17 mouse cellular contexts compared by ENCODE assay signal in genomic region chr15:102676345-102676744, GRCm38 (mm10). TPM values are rescaled to one million over a fixed set of nuclear protein-coding genes. Genes with fewer than 3 reads are reported as not detected.
DNase-seq lines count a peak whose midpoint lies in the region; ATAC-seq and TF ChIP-seq lines count a peak whose summit lies in the region.
"Had no signal": no experiment of that assay in that cellular context is flagged by ENCODE, and none has a peak within 500 bp of the region (broad histone marks: within the 10 kb centered on the region; RNA-seq: fewer than 3 reads in every experiment).

No protein-coding gene starts in this region.

- no peak for ATAC-seq in heart, embryonic 12.5 days (ENCODE audit: insufficient number of reproducible peaks, low FRiP score)
- ATAC-seq in lung, embryonic 14.5 days (ENCODE audit: insufficient read depth) = no peak
- ATAC-seq in megakaryocyte progenitor cell, adult 5-6 weeks (replicated peaks; ENCODE audit: poor library complexity) = peak; percentile 74
- ATAC-seq: activated CD4-positive, CD25-positive, alpha-beta regulatory T cell, adult 4 months; hindbrain, embryonic 16.5 days had no signal

- no peaks in the 10 kb centered on the region for H3K36me3 ChIP-seq in heart, adult 2 months (ENCODE audit: control insufficient read depth, insufficient read depth, low read length)
- H3K36me3 ChIP-seq in heart, embryonic 12.5 days = no peaks in the 10 kb centered on the region
- no peaks in the 10 kb centered on the region for H3K36me3 ChIP-seq in lung, embryonic 14.5 days (ENCODE audit: insufficient read depth)
- no peaks in the 10 kb centered on the region for H3K36me3 ChIP-seq in MEL (ENCODE audit: control insufficient read depth in 1 of 2, insufficient read depth in 2 of 2, low read length in 2 of 2)
- H3K36me3 ChIP-seq in forebrain, embryonic 10.5 days (replicated peaks) = no peaks in the 10 kb centered on the region
- H3K36me3 ChIP-seq: heart, embryonic 15.5 days; liver, embryonic 15.5 days had no signal

- no peaks in the 10 kb centered on the region for H3K27me3 ChIP-seq in heart, adult 2 months (ENCODE audit: control insufficient read depth, insufficient read depth, low read length)
- H3K27me3 ChIP-seq in heart, embryonic 12.5 days (replicated peaks) = 0 out of 2 replicates have a peak, but pooled peaks cover 4% of the 10 kb centered on the region
- H3K27me3 ChIP-seq in lung, embryonic 14.5 days (ENCODE audit: insufficient read depth, low read length) = no peaks in the 10 kb centered on the region
- peaks cover 3 to 6% of the 10 kb centered on the region in 2 experiments; a peak in 2 of 4 replicates for H3K27me3 ChIP-seq in MEL (ENCODE audit: control insufficient read depth in 1 of 2, insufficient read depth in 2 of 2, low read length in 2 of 2)
- no peaks in the 10 kb centered on the region for H3K27me3 ChIP-seq in forebrain, embryonic 10.5 days (ENCODE audit: poor library complexity, severe bottlenecking)
- H3K27me3 ChIP-seq: heart, embryonic 15.5 days had no signal

- no peaks in the 10 kb centered on the region for H3K9me3 ChIP-seq in heart, embryonic 12.5 days (replicated peaks)
- H3K9me3 ChIP-seq in lung, embryonic 14.5 days (ENCODE audit: low read depth, low read length) = no peaks in the 10 kb centered on the region
- H3K9me3 ChIP-seq in MEL (replicated peaks; ENCODE audit: insufficient read depth, low read length) = no peaks in the 10 kb centered on the region
- H3K9me3 ChIP-seq in forebrain, embryonic 10.5 days = no peaks in the 10 kb centered on the region
- H3K9me3 ChIP-seq: heart, embryonic 15.5 days; liver, embryonic 15.5 days had no signal

- WGBS in heart, adult 2 months = 92% methylated on average over 2 of the region's 2 CpGs
- 87% methylated on average over 2 of the region's 2 CpGs for WGBS in heart, embryonic 12.5 days
- 94% methylated on average over 2 of the region's 2 CpGs for WGBS in lung, embryonic 14.5 days
- 92% methylated on average over 2 of the region's 2 CpGs for WGBS in lung, adult 2 months
- WGBS in forebrain, embryonic 10.5 days = 92% methylated on average over 2 of the region's 2 CpGs

- no peak for DNase-seq in heart, adult 2 months
- no peak for DNase-seq in lung, embryonic 14.5 days
- no peak for DNase-seq in lung, adult 2 months
- DNase-seq in MEL (ENCODE audit: low read depth, low spot score) = peak; percentile 66
- DNase-seq in forebrain, embryonic 10.5 days (ENCODE audit: extremely low spot score, low spot score) = no peak
- no peak for DNase-seq in heart, postnatal 14 days
- DNase-seq: cerebellum, adult 9-10 months; right cerebral cortex, postnatal 14 days; thymus, adult 2 months had no signal

- no peak overlapping the region for H3K27ac ChIP-seq in heart, adult 2 months
- H3K27ac ChIP-seq in heart, embryonic 12.5 days (ENCODE audit: poor library complexity, severe bottlenecking) = no peak overlapping the region
- H3K27ac ChIP-seq in lung, embryonic 14.5 days (ENCODE audit: low read depth) = no peak overlapping the region
- no peak overlapping the region for H3K27ac ChIP-seq in MEL (ENCODE audit: control insufficient read depth, low read depth, low read length)
- H3K27ac ChIP-seq in forebrain, embryonic 10.5 days = no peak overlapping the region
- H3K27ac ChIP-seq: heart, embryonic 15.5 days; liver, embryonic 15.5 days had no signal

- TF ChIP-seq RAD21 in MEL (IDR thresholded peaks at IDR 0.05; ENCODE audit: low read depth, low read length) = peak; percentile 29

- TF ChIP-seq EP300 in heart, adult 2 months (IDR thresholded peaks at IDR 0.05; ENCODE audit: insufficient read depth, low read depth, low read length) = no peak
- TF ChIP-seq EP300 in MEL (IDR thresholded peaks at IDR 0.05; ENCODE audit: low read depth in 1 of 2, low read length in 2 of 2) = no peak

- no peak overlapping the region for H3K4me2 ChIP-seq in heart, embryonic 12.5 days
- no peak overlapping the region for H3K4me2 ChIP-seq in lung, embryonic 14.5 days
- H3K4me2 ChIP-seq: heart, embryonic 15.5 days; liver, embryonic 15.5 days had no signal

- H3K9ac ChIP-seq in heart, adult 2 months (ENCODE audit: low read depth, low read length) = no peak overlapping the region
- no peak overlapping the region for H3K9ac ChIP-seq in heart, embryonic 12.5 days
- no peak overlapping the region for H3K9ac ChIP-seq in lung, embryonic 14.5 days
- no peak overlapping the region for H3K9ac ChIP-seq in MEL (ENCODE audit: control insufficient read depth, low read depth, low read length, poor library complexity, severe bottlenecking)
- H3K9ac ChIP-seq: heart, embryonic 15.5 days; liver, embryonic 15.5 days had no signal

- H3K79me2 ChIP-seq in heart, adult 2 months (replicated peaks; ENCODE audit: control insufficient read depth, insufficient read depth, low read length) = no peaks in the 10 kb centered on the region
- H3K79me2 ChIP-seq in MEL (ENCODE audit: control insufficient read depth, insufficient read depth, low read length, poor library complexity) = no peaks in the 10 kb centered on the region

- peaks cover 1% of the 10 kb centered on the region; the same call in 1 of the 2 replicates for H3K4me1 ChIP-seq in heart, adult 2 months (ENCODE audit: control insufficient read depth, insufficient read depth, low read length)
- peaks cover 14% of the 10 kb centered on the region for H3K4me1 ChIP-seq in heart, embryonic 12.5 days (replicated peaks)
- peaks cover 9% of the 10 kb centered on the region for H3K4me1 ChIP-seq in lung, embryonic 14.5 days (ENCODE audit: insufficient read depth)
- H3K4me1 ChIP-seq in lung, adult 2 months (ENCODE audit: control insufficient read depth, insufficient read depth, low read length) = no peaks in the 10 kb centered on the region
- H3K4me1 ChIP-seq in MEL (ENCODE audit: control insufficient read depth in 1 of 2, insufficient read depth in 2 of 2, low read length in 2 of 2) = no peaks in the 10 kb centered on the region
- H3K4me1 ChIP-seq in forebrain, embryonic 10.5 days = peaks cover 30% of the 10 kb centered on the region

- intact Hi-C loops in heart, adult 2 months (cut with DNase I) = loop anchor here (10.0 kb wide), 1 partner anchor 602 kb away; the partner anchor contains the start of gene Eif4b
- intact Hi-C loops in heart, postnatal 14 days (cut with DNase I) = no loop called here

- no peak overlapping the region for H3K4me3 ChIP-seq in heart, adult 2 months
- no peak overlapping the region for H3K4me3 ChIP-seq in heart, embryonic 12.5 days
- no peak overlapping the region for H3K4me3 ChIP-seq in lung, embryonic 14.5 days (ENCODE audit: low read depth, low read length)
- H3K4me3 ChIP-seq in lung, adult 2 months (replicated peaks; ENCODE audit: extremely low read depth, low read depth, low read length) = no peak overlapping the region
- H3K4me3 ChIP-seq in MEL (ENCODE audit: control insufficient read depth in 1 of 2, insufficient read depth in 1 of 2, low read depth in 2 of 2, low read length in 2 of 2) = no peak overlapping the region
- no peak overlapping the region for H3K4me3 ChIP-seq in forebrain, embryonic 10.5 days
- H3K4me3 ChIP-seq: heart, embryonic 15.5 days; liver, embryonic 15.5 days had no signal

- TF ChIP-seq CTCF in heart, adult 2 months (IDR thresholded peaks at IDR 0.05) = peak; percentile 38
- TF ChIP-seq CTCF in lung, embryonic 14.5 days (IDR thresholded peaks at IDR 0.05; ENCODE audit: low read depth) = peak; percentile 33; the same call in 1 of the 2 replicates
- no peak for TF ChIP-seq CTCF in lung, adult 2 months (IDR thresholded peaks at IDR 0.05; ENCODE audit: insufficient read depth, low read length)
- peak; percentile 48 to 65 (median 57) for TF ChIP-seq CTCF in MEL (IDR thresholded peaks at IDR 0.05 in 2 of 3, conservative IDR thresholded peaks at IDR 0.05 in 1 of 3; ENCODE audit: control insufficient read depth in 1 of 3, insufficient read depth in 1 of 3, low read depth in 2 of 3, low read length in 3 of 3, poor library complexity in 1 of 3, severe bottlenecking in 1 of 3)

- TF ChIP-seq POLR2A in heart, adult 2 months (IDR thresholded peaks at IDR 0.05; ENCODE audit: insufficient read depth, low read depth, low read length) = no peak
- TF ChIP-seq POLR2A in lung, adult 2 months (IDR thresholded peaks at IDR 0.05; ENCODE audit: borderline replicate concordance, extremely low read depth, low read depth, low read length) = no peak
- TF ChIP-seq POLR2A in MEL (IDR thresholded peaks at IDR 0.05; ENCODE audit: control insufficient read depth in 1 of 2, insufficient read depth in 1 of 2, low read depth in 1 of 2, low read length in 2 of 2, poor library complexity in 1 of 2) = no peak

RNA-seq across cellular contexts. Expression of gene Atp5g2, which starts 4.2 kb away (rescaled TPM):
- total RNA-seq in heart, adult 2 months (2021) = 10 to 100 TPM; 30.6 to 33.5 TPM
- 417 and 578 TPM in 2 replicates for polyA plus RNA-seq in heart, adult 2 months (2012; rRNA removed)
- polyA plus RNA-seq in heart, embryonic 12.5 days (2016; fragmentation: Nextera tagmentation; extraction: Ambion mirVana) = 73.0 and 88.2 TPM in 2 replicates
- polyA plus RNA-seq in lung, embryonic 14.5 days (2014; fragmentation: Nextera tagmentation; extraction: Ambion mirVana) = 94.8 and 97.4 TPM in 2 replicates
- 250 and 262 TPM in 2 replicates for polyA plus RNA-seq in lung, adult 2 months (2012; rRNA removed)
- 513 and 583 TPM in 2 replicates for total RNA-seq in MEL (2012; rRNA removed)
- 10 to 100 TPM in 1 of 2 experiments, not detected in 1; 59.4 TPM for polyA plus RNA-seq in MEL (2012; ENCODE audit: insufficient read depth in 1 of 2, insufficient read length in 2 of 2, low read depth in 1 of 2, low replicate concordance in 2 of 2, missing spikeins in 1 of 2)
- total RNA-seq in megakaryocyte progenitor cell, adult 5-6 weeks (2015) = 58.2 and 76.2 TPM in 2 replicates
- total RNA-seq in megakaryocyte progenitor cell, adult 5-6 weeks (2017) = 57.1 and 73.8 TPM in 2 replicates
- 65.1 and 69.2 TPM in 2 replicates for polyA plus RNA-seq in forebrain, embryonic 10.5 days (2016; fragmentation: Nextera tagmentation; extraction: Ambion mirVana)
- 10 to 100 TPM; 22.8 to 37.2 TPM for total RNA-seq in heart, postnatal 14 days (2021)

RNA-seq across cellular contexts. Expression of gene Calcoco1, which starts 45.6 kb away (rescaled TPM):
- total RNA-seq in heart, adult 2 months (2021) = 100 to 1,000 TPM in 1 of 2 experiments, 10 to 100 TPM in 1; 98.0 to 124 TPM
- polyA plus RNA-seq in heart, adult 2 months (2012; rRNA removed) = 108 and 133 TPM in 2 replicates
- polyA plus RNA-seq in heart, embryonic 12.5 days (2016; fragmentation: Nextera tagmentation; extraction: Ambion mirVana) = 55.1 and 55.3 TPM in 2 replicates
- 35.5 and 36.4 TPM in 2 replicates for polyA plus RNA-seq in lung, embryonic 14.5 days (2014; fragmentation: Nextera tagmentation; extraction: Ambion mirVana)
- 76.5 and 105 TPM in 2 replicates for polyA plus RNA-seq in lung, adult 2 months (2012; rRNA removed)
- 2.9 and 3.5 TPM in 2 replicates for total RNA-seq in MEL (2012; rRNA removed)
- polyA plus RNA-seq in MEL (2012; ENCODE audit: insufficient read depth in 1 of 2, insufficient read length in 2 of 2, low read depth in 1 of 2, low replicate concordance in 2 of 2, missing spikeins in 1 of 2) = 10 to 100 TPM in 1 of 2 experiments, not detected in 1; 19.0 TPM
- 12.0 and 16.8 TPM in 2 replicates for total RNA-seq in megakaryocyte progenitor cell, adult 5-6 weeks (2015)
- 9.2 and 10.8 TPM in 2 replicates for total RNA-seq in megakaryocyte progenitor cell, adult 5-6 weeks (2017)
- 21.9 and 24.0 TPM in 2 replicates for polyA plus RNA-seq in forebrain, embryonic 10.5 days (2016; fragmentation: Nextera tagmentation; extraction: Ambion mirVana)
- 100 to 1,000 TPM in 1 of 2 experiments, 10 to 100 TPM in 1; 89.5 to 104 TPM for total RNA-seq in heart, postnatal 14 days (2021)

RNA-seq across cellular contexts. Expression of gene Atf7, which starts 51.1 kb away (rescaled TPM):
- total RNA-seq in heart, adult 2 months (2021) = 10 to 100 TPM; 49.9 TPM
- 77.6 and 122 TPM in 2 replicates for polyA plus RNA-seq in heart, adult 2 months (2012; rRNA removed)
- 31.0 and 32.5 TPM in 2 replicates for polyA plus RNA-seq in heart, embryonic 12.5 days (2016; fragmentation: Nextera tagmentation; extraction: Ambion mirVana)
- 43.5 and 44.3 TPM in 2 replicates for polyA plus RNA-seq in lung, embryonic 14.5 days (2014; fragmentation: Nextera tagmentation; extraction: Ambion mirVana)
- 90.4 and 119 TPM in 2 replicates for polyA plus RNA-seq in lung, adult 2 months (2012; rRNA removed)
- total RNA-seq in MEL (2012; rRNA removed) = 10.4 and 12.8 TPM in 2 replicates
- polyA plus RNA-seq in MEL (2012; ENCODE audit: insufficient read depth in 1 of 2, insufficient read length in 2 of 2, low read depth in 1 of 2, low replicate concordance in 2 of 2, missing spikeins in 1 of 2) = 10 to 100 TPM in 1 of 2 experiments, not detected in 1; 49.6 TPM
- total RNA-seq in megakaryocyte progenitor cell, adult 5-6 weeks (2015) = 149 and 164 TPM in 2 replicates
- total RNA-seq in megakaryocyte progenitor cell, adult 5-6 weeks (2017) = 35.3 and 55.5 TPM in 2 replicates
- 16.0 and 19.2 TPM in 2 replicates for polyA plus RNA-seq in forebrain, embryonic 10.5 days (2016; fragmentation: Nextera tagmentation; extraction: Ambion mirVana)
- 10 to 100 TPM; 65.2 to 68.8 TPM for total RNA-seq in heart, postnatal 14 days (2021)

RNA-seq across cellular contexts. Expression of gene Gm28047, which starts 51.5 kb away (rescaled TPM):
- 1 to 10 TPM in 1 of 2 experiments, under 1 TPM in 1; 0.36 to 1.3 TPM for total RNA-seq in heart, adult 2 months (2021)
- not detected in 2 replicates for polyA plus RNA-seq in heart, adult 2 months (2012; rRNA removed)
- polyA plus RNA-seq in heart, embryonic 12.5 days (2016; fragmentation: Nextera tagmentation; extraction: Ambion mirVana) = not detected in 2 replicates
- polyA plus RNA-seq in lung, embryonic 14.5 days (2014; fragmentation: Nextera tagmentation; extraction: Ambion mirVana) = not detected in 2 replicates
- 0.11 and 0.22 TPM in 2 replicates for polyA plus RNA-seq in lung, adult 2 months (2012; rRNA removed)
- total RNA-seq in MEL (2012; rRNA removed) = 0.20 TPM in 1 of 2 replicates, not detected in the other
- polyA plus RNA-seq in MEL (2012; ENCODE audit: insufficient read depth in 1 of 2, insufficient read length in 2 of 2, low read depth in 1 of 2, low replicate concordance in 2 of 2, missing spikeins in 1 of 2) = under 1 TPM in 1 of 2 experiments, not detected in 1; 0.52 TPM
- 0.78 TPM in 1 of 2 replicates, not detected in the other for total RNA-seq in megakaryocyte progenitor cell, adult 5-6 weeks (2015)
- total RNA-seq in megakaryocyte progenitor cell, adult 5-6 weeks (2017) = not detected in 2 replicates
- polyA plus RNA-seq in forebrain, embryonic 10.5 days (2016; fragmentation: Nextera tagmentation; extraction: Ambion mirVana) = 0.50 TPM in 1 of 2 replicates, not detected in the other
- total RNA-seq in heart, postnatal 14 days (2021) = under 1 TPM in 1 of 2 experiments, not detected in 1; 0.83 TPM
- total RNA-seq: left cerebral cortex, postnatal 36 days; neutrophil, adult 5-6 weeks had no signal
- polyA plus RNA-seq: heart, embryonic 15.5 days; hindbrain, embryonic 16.5 days; liver, embryonic 15.5 days; thymus, adult 2 months had no signal
